Mouse (Mus musculus): Measurements from ENCODE around the gene Lst1.

- TF ChIP-seq CTCF (IDR thresholded peaks at IDR 0.05; ENCODE audit: low read depth, low read length) (no peak), GATA2 (IDR thresholded peaks at IDR 0.05; ENCODE audit: borderline replicate concordance, low read depth, low read length) (no peak)
Measured at GRCm38 (mm10) chr17:35157254-35157653, 31.0 kb downstream of the Lst1 start.

Measured in G1E (cell line).